Mouse (Mus musculus): Measurements from ENCODE around the gene Prr14.
"Not testable (repeated sequence)": the region's sequence is repeated elsewhere in the genome, so short reads cannot be mapped to it uniquely, and the experiment has no call there.

Gene Prr14

DNA sequence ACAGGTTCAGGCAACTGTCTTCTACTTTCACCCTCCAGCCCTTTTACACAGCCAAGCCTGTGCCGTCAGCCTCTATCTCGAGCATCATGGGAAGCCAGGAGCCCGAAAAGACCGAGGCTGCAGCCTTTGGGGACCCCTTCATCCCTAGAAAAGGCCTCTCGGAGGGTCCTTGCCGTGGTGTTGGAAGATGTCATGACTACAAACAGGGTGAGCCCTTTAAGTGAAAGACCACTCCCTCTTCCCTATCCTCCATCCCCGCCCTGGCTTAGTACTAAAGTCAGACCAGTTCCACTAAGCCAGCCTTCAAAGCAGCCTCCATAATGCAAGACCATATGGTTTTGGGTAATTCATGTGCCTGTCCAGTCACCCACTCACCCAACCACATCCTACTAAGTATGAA is 12.6 kb downstream of the Prr14 start:
- DNase-seq (ENCODE audit: low read depth), result no peak

DNA sequence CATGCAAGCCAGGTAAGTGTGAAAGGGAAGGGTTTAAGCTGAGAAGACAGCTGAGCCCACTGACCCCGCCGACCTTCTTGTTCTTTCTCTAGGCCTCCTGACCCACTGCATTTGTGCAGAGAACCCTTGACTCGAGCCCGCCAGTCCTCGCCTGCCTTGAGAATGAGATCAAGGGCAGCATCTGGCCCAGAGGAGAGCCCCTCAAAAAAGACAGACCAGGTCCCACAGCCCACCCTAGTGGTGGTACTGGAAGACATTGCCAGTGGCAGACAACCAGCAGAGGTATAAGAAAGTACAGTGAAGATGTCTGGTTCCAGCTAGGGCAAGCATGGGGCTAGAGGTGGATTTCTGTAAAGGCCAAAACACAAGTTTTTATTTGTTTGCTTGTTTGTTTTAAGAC is 14.3 kb downstream of the Prr14 start:
- no peak for DNase-seq (ENCODE audit: low read depth)

DNA sequence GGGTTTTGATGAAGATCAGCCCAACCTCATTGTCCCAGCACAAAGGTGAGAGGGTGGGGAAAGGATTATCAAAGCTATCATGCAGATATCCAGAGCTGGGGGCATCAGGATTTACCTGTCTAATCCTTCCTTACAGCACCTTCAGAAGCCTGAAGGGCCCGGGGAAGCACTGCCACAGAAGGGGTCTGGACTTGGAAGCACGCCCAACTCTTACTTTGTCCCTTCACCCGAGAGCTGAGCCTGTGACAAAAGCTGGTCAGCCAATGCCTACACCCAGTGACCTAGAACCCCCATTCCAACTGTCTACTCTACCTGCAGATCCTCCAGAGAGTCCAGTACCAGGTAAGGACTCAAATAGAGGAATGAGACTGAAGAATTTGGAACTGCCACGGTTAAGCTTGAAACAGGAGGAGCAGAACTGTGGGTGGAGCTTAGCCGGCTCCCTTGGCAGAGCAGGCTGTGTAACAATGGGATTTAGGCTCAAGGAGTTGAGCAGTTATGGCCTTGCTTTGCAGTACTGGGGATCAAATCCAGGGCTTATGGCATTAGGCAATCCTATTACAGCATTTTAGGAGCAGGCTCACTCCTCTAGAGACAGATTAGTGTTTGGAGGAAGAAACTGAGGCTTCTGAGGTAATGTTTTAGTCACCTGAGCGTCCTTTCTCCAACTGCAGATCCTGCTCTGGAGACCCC is 15.1 kb downstream of the Prr14 start:
- no peak for DNase-seq (ENCODE audit: low read depth)

DNA sequence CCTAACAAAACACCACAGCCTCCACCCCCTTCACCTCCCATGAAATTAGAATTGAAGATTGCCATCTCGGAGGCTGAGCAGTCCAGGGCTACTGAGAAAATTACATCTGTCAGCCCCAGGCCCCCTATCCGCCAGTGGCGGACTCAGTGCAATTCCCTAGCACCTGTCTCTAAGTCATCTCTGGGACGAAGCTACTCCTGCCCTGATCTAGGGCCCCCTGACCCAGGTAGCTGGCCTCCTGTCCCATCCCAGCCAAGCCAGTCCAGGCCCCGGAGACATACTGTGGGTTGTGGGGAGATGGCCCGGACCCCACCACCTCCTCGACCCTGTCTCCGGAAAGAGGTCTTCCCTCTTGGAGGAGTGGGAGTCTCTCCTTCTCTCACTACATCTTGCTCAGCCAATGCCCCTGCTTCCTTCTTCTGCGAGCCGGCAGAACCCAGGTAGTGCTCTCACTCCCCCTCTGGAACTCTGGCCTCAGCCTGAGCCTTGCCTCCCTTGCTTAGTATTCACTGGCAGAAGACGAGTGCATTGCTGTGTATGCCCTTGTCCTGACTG is 15.9 kb downstream of the Prr14 start:
- DNase-seq (ENCODE audit: low read depth), result no peak

DNA sequence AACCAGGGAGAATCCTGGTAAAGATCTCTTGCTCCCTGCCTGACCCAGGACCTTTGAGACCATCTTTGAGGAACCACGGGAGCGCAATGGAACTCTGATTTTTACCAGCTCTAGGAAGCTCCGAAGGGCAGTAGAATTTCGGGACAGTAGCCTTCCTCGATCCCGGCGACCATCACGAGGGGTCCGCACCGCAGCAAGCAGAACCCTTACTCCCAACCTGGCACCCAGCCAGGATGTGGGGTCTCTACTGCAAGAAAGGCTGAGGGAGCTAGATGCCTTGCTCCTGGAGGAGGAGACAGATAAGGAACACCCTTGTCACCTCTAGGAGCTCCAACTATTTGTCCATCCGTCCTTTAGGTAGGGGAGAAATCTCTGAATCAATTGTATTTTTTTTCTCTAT is 16.9 kb downstream of the Prr14 start:
- DNase-seq (ENCODE audit: low read depth), result no peak

DNA sequence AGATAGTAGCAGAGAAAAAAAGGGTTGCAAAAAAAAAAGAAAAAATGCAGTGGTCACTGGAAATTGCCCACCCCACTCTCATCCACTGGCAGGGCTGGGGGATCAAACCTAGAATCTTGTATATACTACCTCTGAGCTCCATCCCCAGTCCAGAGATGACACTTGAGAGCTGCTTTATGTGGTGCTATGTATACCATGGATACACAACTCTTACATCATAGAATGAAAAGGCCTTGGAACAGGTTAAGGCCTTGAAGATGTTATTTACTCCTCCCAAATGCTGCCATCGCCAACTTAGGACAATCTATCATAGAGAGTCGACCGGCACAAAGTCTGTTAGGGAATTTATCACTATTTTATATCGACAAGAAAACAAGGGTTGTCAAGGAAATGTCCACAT is 17.4 kb downstream of the Prr14 start:
- no peak for DNase-seq (ENCODE audit: low read depth)

DNA sequence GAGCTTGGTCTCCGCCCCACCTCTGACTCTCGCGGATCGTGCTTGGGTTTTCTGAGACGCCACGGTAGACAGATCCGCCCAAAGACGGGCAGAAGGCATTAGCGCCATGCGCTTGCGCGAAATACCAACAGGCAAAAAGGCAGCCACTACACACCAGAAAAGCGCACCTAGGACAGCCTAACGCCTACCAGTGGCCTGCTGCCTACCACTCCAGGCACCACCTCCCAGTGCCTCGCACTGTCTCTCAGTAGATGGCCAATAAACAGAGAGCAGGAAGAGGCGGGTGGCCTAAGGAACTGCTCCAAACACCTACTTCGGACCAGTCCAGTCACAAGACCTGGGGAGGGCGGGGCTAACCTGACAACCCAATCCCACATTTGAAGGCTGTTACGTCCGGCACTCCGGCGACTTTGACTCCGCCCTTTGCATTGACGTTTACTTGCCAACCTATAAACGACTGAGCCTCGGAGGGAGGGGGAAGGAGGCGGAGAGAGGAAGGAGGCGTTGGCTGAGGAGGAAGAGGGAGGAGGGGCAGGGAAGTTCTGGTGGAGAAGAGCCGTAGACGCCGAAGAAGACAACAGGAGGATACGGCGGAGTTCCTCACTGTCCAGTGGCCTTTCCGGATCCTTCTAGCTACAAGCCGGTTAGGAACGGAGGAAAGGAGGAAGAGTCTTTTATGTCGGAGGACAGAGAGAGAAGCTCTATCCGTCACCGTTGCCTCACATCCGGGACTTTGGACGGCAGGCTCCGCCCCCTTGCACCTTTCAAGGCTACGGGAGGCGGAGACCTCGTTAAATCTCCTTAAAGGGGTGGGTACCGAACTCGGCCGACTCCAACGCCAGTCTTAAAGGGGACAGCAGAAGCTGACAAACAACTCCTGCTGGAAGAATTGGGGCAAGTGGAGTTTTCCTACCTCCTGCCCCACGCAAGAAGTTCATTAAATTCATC is 18.6 kb downstream of the Prr14 start:
- peak; percentile 100 for DNase-seq (ENCODE audit: low read depth)

DNA sequence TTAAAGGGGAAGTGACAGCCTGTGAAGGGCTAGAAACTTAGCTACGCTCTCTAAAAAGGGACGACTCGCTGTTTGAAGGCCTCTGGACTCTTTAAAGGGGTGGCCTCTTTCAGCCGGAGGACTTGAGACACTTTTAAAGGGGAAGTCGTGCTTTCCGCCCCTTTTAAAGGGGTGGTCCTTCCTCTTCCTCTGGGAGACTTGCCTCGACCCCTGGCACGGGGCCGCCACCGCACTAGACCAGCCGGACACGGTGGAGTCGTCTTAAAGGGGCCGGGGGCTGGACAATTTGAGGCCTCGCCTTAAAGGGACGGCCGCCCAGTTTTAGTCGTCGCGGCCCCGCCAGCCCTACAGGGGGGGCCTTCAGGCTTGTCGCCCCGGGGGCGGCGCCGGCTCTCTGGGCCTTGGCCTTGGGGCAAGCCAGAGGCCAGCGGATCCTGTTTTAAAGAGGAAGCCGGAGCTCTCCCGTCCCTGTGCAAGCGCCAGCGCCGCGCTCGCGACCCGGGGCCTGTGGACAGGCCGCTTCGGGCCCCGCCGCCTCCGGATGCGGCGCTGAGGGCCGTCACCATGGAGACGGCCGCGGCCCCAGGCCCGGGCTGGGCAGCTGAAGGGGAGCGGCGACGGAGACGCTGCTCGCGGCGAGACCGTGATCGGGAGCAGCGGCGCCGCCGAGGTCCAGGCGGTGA is 19.4 kb downstream of the Prr14 start, which contains the start of gene Fbrs:
TSS of gene Fbrs (plus strand) at position 565 of the 683 bp plus-strand sequence.
- peak; percentile 94 for DNase-seq (ENCODE audit: low read depth)

DNA sequence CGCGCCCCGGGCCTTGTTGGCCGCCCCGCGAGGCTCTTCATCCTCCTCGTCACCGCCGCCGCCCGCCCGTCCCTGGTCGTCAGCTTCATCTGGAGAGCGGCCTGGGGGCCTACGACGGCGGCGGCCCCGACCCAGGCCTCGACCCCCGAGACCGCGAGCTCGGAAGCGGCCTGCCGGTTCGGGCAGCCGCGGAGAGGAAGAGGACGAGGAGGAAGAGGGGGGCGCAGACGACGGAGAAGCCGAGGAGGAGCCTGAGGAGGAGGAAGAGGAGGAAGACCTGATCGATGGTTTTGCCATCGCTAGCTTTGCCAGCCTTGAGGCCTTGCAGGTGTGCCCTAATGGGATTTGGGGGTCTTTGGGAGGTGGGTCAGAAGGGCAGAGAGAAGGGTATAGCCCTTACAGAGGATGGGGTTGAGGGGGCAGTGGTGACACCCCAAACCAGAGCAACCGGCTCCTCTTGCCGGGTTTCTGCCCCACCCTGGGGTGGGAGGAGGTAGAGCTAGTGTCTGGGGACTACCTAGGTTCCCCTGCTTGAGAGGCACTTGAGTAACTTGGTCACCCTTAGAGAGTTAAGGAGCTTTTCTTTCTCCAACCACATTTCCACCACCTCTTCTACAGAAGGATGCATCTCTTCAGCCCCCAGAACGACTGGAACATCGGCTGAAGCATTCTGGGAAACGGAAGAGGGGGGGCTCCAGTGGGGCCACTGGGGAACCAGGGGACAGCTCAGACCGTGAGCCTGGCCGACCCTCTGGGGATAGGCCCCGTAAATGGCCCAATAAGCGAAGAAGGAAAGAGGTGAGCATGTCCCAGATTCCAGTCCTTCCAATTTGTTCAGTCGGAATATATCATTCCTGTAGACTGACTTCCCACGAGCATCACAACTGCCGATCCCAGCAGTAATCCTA is 20.2 kb downstream of the Prr14 start:
- no peak for DNase-seq (ENCODE audit: low read depth)

DNA sequence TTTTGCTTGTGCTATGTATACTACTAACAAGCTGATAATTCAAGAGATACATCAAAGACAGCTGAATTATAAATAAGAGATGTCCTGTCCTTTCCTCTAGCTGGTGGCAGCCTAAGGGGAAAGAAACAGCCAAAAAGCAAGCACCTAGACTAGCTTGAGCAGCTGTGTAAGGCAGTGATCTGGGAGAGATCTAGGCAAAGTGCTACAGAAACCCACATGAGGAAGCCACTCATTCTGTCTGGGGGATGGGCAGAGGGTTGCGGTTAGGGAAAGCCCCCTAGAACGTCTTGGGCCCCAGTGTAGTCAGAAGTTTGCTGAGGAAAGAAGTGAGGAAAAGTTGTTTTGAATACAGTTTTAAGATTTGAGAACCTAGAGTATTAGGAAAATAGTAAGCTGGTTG is 20.9 kb downstream of the Prr14 start:
- no peak for DNase-seq (ENCODE audit: low read depth)

DNA sequence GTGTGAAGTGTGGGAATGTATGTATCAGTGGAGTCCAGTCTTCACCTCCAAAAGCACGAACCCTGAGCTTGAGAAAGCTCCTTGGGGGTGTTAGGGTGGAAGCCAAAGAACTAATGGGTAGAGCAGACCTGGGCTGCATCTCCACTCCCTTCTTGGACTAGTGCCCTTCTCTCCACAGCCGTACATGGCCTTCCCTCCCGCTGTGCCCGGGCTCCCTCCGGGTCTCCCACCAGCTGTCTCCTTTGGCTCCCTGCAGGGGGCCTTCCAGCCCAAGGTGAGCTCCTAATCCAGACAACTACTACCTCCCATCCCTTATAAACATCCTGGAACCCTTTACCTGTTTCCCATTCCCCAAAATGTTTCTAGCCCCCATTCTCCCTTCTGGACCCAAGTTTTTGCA is 26.0 kb downstream of the Prr14 start:
- no peak for DNase-seq (ENCODE audit: low read depth)

DNA sequence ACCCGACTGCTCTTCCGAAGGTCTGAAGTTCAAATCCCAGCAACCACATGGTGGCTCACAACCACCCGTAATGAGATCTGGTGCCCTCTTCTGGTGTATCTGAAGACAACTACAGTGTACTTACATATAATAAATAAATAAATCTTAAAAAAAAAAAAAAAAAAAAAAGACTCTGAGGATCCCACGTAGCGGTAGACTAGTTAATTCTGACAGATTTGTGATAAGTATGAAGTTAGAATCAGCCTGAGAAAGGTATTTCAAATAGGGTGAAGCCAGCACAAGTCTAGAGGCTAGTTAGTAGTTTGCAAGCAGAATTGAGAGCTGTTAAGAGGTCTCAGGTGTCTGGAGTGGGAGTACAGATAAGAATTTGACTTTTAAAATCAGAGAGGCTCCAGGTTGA is 29.0 kb downstream of the Prr14 start:
- DNase-seq (ENCODE audit: low read depth), result not testable (repeated sequence)

DNA sequence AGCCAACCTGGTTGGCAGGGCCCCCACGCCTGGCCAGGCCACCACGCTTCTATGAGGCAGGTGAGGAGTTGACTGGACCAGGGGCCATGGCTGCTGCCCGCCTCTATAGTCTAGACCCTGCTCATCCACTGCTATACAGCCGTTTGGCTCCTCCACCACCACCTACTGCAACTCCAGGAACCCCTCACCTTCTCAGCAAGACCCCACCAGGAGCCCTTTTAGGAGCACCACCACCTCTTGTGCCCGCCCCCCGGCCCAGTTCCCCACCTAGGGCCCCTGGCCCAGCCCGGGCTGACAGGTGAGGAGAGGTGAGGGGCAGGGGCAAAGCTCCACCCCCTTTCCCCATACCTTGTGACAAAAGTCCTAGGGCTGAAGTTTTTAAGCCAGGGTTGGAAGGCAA is 30.6 kb downstream of the Prr14 start:
- DNase-seq (ENCODE audit: low read depth), result no peak

DNA sequence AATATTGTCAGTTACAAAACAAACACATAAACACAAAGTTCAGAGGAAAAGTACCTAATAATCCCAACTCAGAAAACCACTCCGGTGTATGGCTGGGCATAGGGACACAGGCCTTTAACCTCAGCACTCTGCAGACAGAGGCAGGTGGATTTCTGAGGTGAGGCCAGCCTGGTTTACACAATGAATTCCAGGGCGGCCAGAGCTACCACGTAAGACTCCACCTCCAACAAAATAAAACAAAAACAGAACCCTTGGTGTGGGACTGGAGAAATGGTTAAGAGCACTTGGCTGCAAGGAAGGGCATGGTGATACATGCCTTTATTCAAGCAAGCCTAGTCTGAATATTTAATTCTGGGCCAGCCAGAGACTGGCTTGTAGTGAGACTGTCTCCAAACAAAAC is 32.4 kb downstream of the Prr14 start:
- no peak for DNase-seq (ENCODE audit: low read depth)

DNA sequence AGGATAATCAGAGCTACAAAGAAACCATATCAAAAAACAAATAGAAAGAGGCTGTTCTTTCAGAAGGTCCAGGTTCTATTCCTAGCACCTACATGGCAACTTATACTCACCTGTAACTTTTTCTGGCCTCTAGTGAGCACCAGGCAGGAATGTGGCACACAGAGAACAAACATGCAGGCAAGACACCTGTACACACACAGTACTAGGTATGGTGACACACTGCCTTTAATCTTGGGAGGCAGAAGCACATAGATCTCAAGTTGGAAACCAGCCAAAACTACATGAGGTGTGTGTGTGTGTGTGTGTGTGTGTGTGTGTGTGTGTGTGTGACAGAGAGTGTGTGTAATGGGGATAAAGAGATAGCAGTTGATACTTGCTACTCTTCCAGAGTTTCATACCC is 35.2 kb downstream of the Prr14 start:
- DNase-seq (ENCODE audit: low read depth), result no peak

DNA sequence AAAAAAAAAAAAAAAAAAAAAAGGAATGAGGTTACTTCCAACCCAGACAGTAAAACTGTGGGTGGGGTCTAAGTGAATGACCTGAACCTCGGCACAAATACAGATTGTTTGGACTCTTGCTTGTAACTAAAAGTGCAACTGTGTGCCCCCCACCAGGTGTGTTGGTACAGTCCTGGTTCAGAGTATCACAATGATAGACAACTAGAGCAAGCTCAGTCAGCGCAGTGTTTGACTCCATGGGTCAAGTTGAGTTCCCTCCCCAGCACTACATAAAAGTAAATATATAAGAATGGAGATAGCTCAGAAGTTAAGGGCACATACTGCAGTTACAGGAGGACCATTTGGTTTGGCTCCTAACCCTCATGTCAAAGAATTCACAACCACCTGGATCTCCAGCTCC is 38.0 kb downstream of the Prr14 start:
- DNase-seq (ENCODE audit: low read depth), result no peak

DNA sequence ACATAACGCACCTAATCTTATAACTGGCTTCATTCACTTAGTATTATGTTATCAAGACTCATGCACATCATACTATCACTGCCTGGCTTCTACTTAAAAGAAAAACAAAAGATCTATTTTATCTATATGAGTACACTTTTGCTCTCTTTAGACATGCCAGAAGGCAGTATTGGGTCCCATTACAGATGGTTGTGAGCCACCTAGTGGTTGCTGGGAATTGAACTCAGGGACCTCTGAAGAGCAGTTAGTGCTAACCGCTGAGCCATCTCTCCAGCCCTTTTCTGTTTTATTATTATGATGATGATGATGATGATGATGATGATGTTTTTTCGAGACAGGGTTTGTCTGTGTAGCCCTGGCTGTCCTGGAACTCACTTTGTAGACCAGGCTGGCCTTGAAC is 39.0 kb downstream of the Prr14 start:
- no peak for DNase-seq (ENCODE audit: low read depth)

DNA sequence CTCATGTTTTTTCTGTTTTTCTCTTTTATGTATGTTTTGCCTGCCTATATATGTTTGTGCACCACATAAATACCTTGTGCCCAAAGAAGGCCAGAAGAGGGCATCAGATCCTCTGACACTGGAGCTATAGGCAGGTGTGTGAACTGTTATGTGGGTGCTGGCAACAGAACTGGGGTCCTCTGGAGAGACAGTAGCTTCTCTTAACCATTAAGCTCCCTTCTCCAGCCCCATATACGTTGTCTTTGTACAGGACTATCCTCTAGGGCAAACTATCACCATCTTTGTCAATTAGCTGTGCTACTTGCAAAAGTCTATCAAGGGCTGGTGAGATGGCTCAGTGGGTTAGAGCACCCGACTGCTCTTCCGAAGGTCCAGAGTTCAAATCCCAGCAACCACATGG is 48.9 kb downstream of the Prr14 start:
- no peak for DNase-seq (ENCODE audit: low read depth)

DNA sequence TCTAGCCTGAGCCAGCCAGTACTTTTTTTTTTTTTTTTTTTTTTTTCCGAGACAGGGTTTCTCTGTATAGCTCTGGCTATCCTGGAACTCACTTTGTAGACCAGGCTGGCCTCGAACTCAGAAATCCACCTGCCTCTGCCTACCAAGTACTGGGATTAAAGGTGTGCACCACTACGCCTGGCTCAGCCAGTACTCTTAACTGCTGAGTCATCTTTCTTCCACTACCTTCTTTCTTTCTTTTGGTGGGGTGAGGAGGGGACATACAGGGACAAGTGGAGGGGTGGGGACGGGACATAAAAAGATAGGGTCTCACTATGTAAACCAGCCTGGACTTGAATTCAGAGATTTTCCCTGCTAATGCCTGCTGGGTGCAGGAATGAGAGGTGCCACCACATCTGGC is 50.4 kb downstream of the Prr14 start:
- DNase-seq (ENCODE audit: low read depth), result not testable (repeated sequence)

DNA sequence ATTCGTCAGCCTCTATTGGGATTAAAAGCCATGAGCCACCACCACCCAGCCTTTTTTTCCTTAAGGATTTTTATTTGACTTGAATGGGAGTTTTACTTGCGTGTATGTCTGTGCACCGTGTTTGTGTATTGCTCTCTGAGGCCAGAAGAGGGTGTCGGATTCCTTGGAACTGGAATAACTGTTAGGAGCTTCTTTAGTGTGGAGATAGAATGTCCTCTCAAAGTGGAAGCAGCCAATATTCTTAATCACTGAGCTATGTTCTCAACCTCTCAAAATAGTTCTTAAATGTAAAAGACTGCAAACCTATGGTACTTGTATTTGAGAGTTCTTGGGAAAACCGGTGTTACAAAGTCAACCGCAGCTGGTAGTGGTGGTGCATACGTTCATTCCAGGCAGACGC is 51.8 kb downstream of the Prr14 start:
- no peak for DNase-seq (ENCODE audit: low read depth)

DNA sequence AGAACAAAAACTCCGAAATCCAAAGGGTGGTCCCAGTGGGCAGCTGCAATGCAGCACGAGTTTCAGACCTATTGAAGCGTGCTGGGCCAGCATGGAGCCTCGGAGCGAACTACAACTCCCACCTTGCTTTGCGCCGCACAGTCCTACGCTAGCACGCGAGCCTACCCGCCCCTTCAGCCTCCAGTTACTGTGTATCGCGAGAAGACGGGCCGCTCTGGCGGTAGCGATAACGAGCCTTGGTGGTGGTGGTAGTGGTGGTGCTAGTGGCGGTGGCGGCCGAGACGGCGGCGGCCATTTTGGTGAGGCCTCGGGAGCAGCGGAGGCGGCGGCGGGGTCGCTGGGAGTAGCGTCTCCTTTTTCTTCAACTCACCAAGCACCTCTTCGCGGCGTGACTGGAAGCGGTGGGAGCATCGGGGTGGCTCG is 52.4 kb downstream of the Prr14 start, which contains the start of gene Srcap:
TSS of gene Srcap (plus strand) at position 176 of the 423 bp plus-strand sequence.
- peak; percentile 92 for DNase-seq (ENCODE audit: low read depth)

All from fibroblast of lung, adult 2 months (primary cell).